Mouse (Mus musculus) intestine, embryonic 14.5 days (tissue): ENCODE measurements around the gene Srr. TPM values are rescaled to one million over a fixed set of nuclear protein-coding genes. Genes with fewer than 3 reads are reported as not detected.

ENCODE experiments used
- ATAC-seq: fragments of 200-750 bp; cut with Nextera tagmentation; replicated peaks from 2 replicates; pipeline ENCODE4 v1.8.0; 2017; ENCODE audit warnings: low read depth, moderate number of reproducible peaks, moderate TSS enrichment, moderate library complexity; ENCODE audit not compliant: low FRiP score, low TSS enrichment
- DNase-seq: peaks from one replicate; pipeline ENCODE4 v3.0.0-alpha.2; 2018; ENCODE audit warnings: low spot score
- H3K27ac ChIP-seq: fragments of 300-500 bp; sonication (generic); 2 replicates; pipeline ENCODE4 v1.5.1; 2014; ENCODE audit warnings: low read depth, mild to moderate bottlenecking, control low read depth
- H3K27me3 ChIP-seq: fragments of 300-500 bp; sonication (generic); replicated peaks from 2 replicates; pipeline ENCODE4 v1.6.1; 2014; ENCODE audit warnings: low read length, control low read depth; ENCODE audit not compliant: control insufficient read depth, insufficient read depth
- H3K36me3 ChIP-seq: fragments of 300-500 bp; sonication (generic); 2 replicates; pipeline ENCODE4 v1.6.1; 2014; ENCODE audit warnings: low read length, control low read depth; ENCODE audit not compliant: control insufficient read depth, insufficient read depth
- H3K4me1 ChIP-seq: fragments of 300-500 bp; sonication (generic); replicated peaks from 2 replicates; pipeline ENCODE4 v1.6.1; 2014; ENCODE audit warnings: low read length, control low read depth, mixed read lengths; ENCODE audit not compliant: control insufficient read depth, insufficient read depth
- H3K4me2 ChIP-seq: fragments of 300-500 bp; sonication (generic); 2 replicates; pipeline ENCODE4 v1.6.1; 2014; ENCODE audit warnings: low read length
- H3K4me3 ChIP-seq: fragments of 300-500 bp; sonication (generic); 2 replicates; pipeline ENCODE4 v1.5.1; 2014; ENCODE audit warnings: low read depth, low read length, control low read depth, mixed read lengths
- H3K9ac ChIP-seq: fragments of 300-500 bp; sonication (generic); 2 replicates; pipeline ENCODE4 v1.6.1; 2014; ENCODE audit warnings: mild to moderate bottlenecking, low read length
- H3K9me3 ChIP-seq: fragments of 300-500 bp; sonication (generic); 2 replicates; pipeline ENCODE4 v1.6.1; 2016; ENCODE audit warnings: low read length, control low read depth; ENCODE audit not compliant: control insufficient read depth
- WGBS: fragments of 180-500 bp; shearing (Covaris S2); extraction: QIAGEN DNeasy Blood & Tissue Kit; methylation state at CpG from one replicate; pipeline ENCODE4 v1.1.7; 2014; 5-methylcytosine and 5-hydroxymethylcytosine counted together
- polyA plus RNA-seq: library from polyadenylated mRNA; unstranded; fragments of >200 nt; fragmentation: Nextera tagmentation; extraction: Ambion mirVana; gene quantifications from 2 replicates; pipeline ENCODE4 v1.2.1, GENCODE M21; 2014

Srr gene
- polyA plus RNA-seq, result 17.2 and 19.6 TPM in 2 replicates

DNA sequence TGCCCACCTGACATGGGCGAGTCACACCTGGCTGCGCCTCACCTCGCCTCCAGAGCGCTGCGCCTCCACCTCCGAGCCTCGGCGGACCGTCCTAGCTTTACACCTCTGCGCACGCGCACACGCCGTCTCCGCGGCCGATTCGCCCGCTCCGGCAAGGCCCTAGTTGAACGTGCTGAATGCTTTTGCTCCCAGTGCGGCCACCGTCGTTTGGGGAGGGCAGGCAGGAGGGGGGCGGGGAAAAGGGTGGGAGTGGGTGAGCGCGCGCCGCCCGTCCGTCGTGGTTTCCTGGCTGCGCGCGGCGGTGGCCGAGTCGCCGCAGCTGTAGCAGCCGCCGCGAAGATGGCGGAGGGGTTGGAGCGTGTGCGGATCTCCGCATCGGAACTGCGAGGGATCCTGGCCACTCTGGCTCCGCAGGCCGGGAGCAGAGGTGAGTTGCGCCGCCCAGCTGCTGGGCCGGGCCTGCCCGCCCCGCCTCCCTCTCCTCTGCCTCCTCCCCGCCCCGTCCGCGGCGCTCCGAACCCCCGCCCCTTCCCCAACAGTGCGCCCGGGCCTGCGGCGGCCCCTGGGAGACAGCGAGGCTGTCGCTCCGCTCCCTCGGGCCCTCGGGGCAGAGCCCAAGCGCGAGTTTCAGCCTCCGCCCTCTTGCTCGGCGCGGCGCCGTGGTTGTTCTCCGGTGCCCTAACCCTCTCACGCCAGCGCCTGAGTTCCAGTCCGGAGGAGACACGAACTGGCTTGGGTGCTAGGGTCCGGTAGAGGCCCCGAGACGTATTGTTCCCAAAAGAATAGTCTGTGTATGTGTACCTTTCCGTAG is at the start of gene Srr, which contains the start of gene Smg6:
Gene Srr, minus strand, starts transcription at position 372 of the 811 bp plus-strand sequence.
Gene Smg6, plus strand, starts transcription at position 247 of the 811 bp plus-strand sequence.
- Histone ChIP-seq H3K27ac (peak within 1 kb of the TSS; percentile 97), H3K4me3 (peak within 1 kb of the TSS; percentile 98), H3K27me3 (no peaks in the 10 kb centered on the region), H3K36me3 (peaks cover 13% of the 10 kb centered on the region), H3K4me1 (peaks cover 16% of the 10 kb centered on the region), H3K9ac (peak within 1 kb of the TSS; percentile 94), H3K4me2 (peak within 1 kb of the TSS; percentile 63), H3K9me3 (no peaks in the 10 kb centered on the region)
- DNase-seq (peak; percentile 97), ATAC-seq (peak; percentile 97)
- under 1% methylated on average over 82 of the region's 88 CpGs for WGBS

DNA sequence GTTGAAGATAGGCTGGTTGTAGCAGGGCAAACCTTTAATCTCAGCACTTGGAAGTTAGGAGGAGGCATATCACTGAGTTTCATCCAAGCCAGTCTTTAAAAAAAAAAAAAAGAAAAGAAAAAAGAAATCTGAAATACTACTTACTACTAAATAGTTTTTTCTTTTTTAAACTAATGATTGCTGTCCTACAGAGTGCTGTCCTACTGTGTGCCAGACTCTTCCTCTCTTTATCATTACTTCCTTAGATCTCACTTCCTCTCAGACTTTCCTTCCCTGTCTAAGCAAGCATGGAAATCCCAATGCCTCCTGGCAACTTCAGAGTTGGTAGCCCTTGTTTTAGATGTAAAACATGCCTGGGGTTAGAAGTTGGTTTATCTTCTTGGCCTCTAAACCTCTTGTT is 48.9 kb upstream of the Srr start:
- Histone ChIP-seq H3K9me3 (no peaks in the 10 kb centered on the region), H3K4me3 (no peak overlapping the region), H3K36me3 (peaks cover 8% of the 10 kb centered on the region; the same call in 1 of the 2 replicates), H3K4me2 (no peak overlapping the region), H3K27ac (no peak overlapping the region), H3K4me1 (no peaks in the 10 kb centered on the region), H3K9ac (no peak overlapping the region), H3K27me3 (no peaks in the 10 kb centered on the region)
- ATAC-seq, result no peak
- DNase-seq, result no peak

DNA sequence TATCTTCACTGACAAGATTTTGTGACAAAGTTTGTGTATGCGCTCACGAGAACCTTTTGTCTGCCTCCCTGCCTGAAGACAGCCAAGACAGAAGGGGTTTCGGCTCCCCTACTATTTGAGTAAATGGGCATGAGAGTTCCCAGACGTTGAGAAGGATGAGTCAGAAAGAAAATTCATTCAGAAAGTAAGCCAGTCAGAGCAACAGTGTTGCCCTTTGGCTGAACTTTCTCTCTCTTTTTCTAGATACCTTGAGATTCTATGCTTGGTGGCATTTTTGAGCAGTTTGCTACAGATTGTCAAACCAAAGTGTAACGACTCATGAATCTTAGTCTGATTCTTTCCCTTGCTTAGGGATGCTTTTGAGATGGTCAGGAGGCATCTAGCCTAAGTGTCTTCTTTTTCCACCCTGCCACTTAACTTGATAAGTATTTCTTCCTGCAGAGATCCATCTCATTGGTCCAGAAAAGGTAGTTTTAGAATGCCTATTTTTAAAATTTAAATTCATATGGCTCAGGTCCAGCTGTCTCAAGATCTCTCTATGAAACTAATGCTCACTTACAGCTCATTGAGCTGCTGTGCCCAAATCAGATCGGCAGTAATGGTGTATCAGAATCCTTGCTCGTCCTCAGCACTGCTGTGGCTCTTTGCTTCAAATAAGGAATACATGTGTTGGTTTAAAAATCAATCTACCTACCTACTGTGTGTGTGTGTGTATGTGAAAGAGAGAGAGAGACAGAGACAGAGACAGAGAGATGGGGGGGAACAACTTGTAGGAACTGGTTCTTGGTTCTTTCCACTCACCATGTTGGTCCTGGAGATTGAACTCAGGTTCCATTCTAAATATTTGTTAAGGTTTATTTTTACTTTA is 47.8 kb upstream of the Srr start:
- DNase-seq (no peak), ATAC-seq (no peak)
- Histone ChIP-seq H3K27ac (no peak overlapping the region), H3K4me1 (no peaks in the 10 kb centered on the region), H3K4me3 (no peak overlapping the region), H3K27me3 (no peaks in the 10 kb centered on the region), H3K9me3 (no peaks in the 10 kb centered on the region), H3K9ac (no peak overlapping the region), H3K36me3 (peaks cover 8% of the 10 kb centered on the region; the same call in 1 of the 2 replicates), H3K4me2 (no peak overlapping the region)
- WGBS, result 79% methylated on average over 7 of the region's 7 CpGs

DNA sequence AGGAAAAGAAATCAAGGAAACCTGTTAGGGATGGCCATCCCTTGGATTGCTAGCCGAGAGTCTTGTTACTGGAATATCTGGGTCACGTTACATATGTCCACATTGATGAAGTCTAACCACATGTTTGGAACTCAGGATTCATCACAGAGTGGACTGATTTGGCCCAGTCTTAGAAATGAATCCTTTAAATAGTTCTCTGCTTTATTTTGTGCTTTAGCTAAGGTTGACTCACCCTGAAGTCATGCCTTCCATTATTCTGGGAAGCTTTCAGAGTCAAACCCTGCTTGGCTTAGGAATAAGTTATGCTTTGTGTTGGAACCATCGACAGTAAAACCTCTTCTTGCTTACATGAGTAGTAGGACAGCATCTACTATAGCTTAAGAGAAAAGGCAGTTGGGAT is 39.8 kb upstream of the Srr start:
- Histone ChIP-seq H3K9ac (no peak overlapping the region), H3K4me3 (no peak overlapping the region), H3K9me3 (no peaks in the 10 kb centered on the region), H3K27ac (no peak overlapping the region), H3K36me3 (no peaks in the 10 kb centered on the region; the same call in 1 of the 2 replicates), H3K4me1 (no peaks in the 10 kb centered on the region), H3K4me2 (no peak overlapping the region), H3K27me3 (no peaks in the 10 kb centered on the region)
- ATAC-seq (no peak), DNase-seq (no peak)
- WGBS, result 87% methylated on average over 3 of the region's 3 CpGs

DNA sequence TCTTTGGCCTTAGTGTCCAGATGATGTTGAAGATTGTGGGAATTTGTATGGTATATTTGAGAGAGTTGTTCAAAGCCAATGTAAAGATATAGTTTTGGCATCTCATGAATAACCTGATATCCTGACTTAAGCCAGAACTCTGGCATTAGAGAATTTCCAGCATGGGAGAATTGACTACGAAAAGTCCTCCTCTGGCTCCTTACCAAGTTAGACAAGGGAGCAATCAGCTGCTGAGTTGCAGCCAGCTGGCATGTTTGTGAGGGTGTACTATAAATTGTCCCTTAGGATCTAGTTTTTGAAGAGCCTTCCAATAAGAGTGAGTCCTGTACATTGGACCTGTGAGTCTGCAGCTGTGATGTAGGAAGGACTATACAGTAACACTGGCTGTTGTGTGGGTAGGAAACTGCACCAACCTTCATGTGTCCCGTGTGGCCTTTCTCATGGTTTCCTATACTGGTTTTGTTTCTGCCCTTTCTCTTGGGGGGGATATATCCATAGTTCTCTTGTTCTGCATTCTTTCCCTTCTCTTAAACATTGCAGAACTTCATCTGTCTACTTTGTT is 37.2 kb upstream of the Srr start:
- no peak overlapping the region for H3K4me2 ChIP-seq
- WGBS, result 73% methylated on average over 2 of the region's 2 CpGs
- H3K27me3 ChIP-seq, result no peaks in the 10 kb centered on the region
- ATAC-seq (no peak), DNase-seq (no peak)
- H3K27ac ChIP-seq, result no peak overlapping the region
- 0 out of 2 replicates have a peak, but pooled peaks cover 3% of the 10 kb centered on the region for H3K4me1 ChIP-seq
- no peak overlapping the region for H3K9ac ChIP-seq
- no peak overlapping the region for H3K4me3 ChIP-seq
- no peaks in the 10 kb centered on the region for H3K9me3 ChIP-seq
- no peaks in the 10 kb centered on the region; the same call in 1 of the 2 replicates for H3K36me3 ChIP-seq

DNA sequence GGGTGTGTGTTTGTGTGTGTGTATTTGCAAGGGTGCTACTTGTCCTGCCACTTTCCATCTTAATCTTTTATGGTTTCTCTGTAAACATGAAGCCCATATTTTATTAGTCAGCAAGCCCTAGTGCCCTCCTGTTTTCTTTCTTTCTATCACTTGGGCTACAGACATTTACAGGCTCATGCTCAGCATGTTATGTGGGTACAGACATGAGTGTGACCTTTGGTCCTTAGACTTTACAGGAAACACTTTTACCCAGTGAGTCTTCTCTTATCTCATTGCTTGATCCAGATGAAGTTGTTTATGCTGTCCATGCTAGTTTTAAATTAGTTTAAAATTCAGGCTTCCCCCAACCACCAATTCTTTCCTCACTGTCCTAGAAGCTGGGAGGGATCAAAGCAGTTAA is 36.2 kb upstream of the Srr start:
- H3K9ac ChIP-seq, result no peak overlapping the region
- H3K9me3 ChIP-seq, result no peaks in the 10 kb centered on the region
- H3K36me3 ChIP-seq, result peaks cover 6% of the 10 kb centered on the region
- no peak for ATAC-seq
- no peak overlapping the region for H3K4me2 ChIP-seq
- H3K4me1 ChIP-seq, result 0 out of 2 replicates have a peak, but pooled peaks cover 3% of the 10 kb centered on the region
- no peak for DNase-seq
- H3K27ac ChIP-seq, result no peak overlapping the region
- no peaks in the 10 kb centered on the region for H3K27me3 ChIP-seq
- no peak overlapping the region for H3K4me3 ChIP-seq

DNA sequence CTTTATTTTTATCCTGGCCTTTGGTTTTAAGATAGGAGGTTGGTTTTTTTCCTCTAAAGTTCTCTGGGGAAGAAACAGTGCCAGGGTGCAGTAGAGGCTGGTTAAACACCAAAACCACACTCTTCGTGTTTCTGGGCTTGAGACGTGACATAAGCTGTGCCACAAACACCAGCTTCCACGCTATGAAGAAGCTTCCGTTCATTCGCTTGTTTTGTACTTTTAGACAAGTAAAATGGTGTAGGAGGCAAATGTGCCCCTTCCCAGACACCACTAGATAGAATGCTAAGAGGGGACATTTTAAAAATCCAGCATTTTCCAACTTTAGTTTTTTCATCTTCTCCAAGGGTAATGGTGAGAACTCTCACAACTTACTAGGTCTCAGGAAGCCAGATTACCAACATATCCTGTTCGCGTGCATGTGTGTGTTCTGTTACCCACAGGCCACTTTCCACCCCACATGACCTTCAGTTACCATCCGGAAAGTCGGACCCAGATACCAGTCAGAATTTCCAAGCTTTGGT is 34.3 kb upstream of the Srr start:
- 92% methylated on average over 9 of the region's 9 CpGs for WGBS
- H3K9me3 ChIP-seq, result no peaks in the 10 kb centered on the region
- H3K4me1 ChIP-seq, result 0 out of 2 replicates have a peak, but pooled peaks cover 3% of the 10 kb centered on the region
- H3K4me3 ChIP-seq, result no peak overlapping the region
- H3K36me3 ChIP-seq, result peaks cover 10% of the 10 kb centered on the region
- DNase-seq (no peak), ATAC-seq (no peak)
- H3K4me2 ChIP-seq, result no peak overlapping the region
- H3K27ac ChIP-seq, result no peak overlapping the region
- no peak overlapping the region for H3K9ac ChIP-seq
- no peaks in the 10 kb centered on the region for H3K27me3 ChIP-seq

DNA sequence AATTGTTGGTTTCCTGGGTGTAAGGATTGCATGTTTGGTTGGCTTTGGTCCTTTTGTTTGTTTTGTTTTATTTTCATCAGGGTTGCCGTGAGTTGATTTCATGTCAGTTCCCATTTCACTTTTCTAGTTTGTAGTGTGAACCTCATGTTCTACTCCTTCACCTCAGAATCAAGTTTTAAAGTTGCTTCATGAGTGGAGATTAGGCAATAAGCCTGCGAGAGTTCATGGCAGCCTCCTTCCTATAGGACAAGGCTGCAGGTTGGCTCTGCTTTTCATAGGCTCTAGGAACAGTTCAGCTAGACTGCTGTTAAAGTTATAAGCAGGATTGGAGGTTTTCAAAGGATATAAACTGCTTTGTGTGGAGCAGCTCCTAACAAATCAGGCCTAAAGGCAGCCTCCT is 33.8 kb upstream of the Srr start:
- Histone ChIP-seq H3K27ac (no peak overlapping the region), H3K4me1 (0 out of 2 replicates have a peak, but pooled peaks cover 3% of the 10 kb centered on the region), H3K4me3 (no peak overlapping the region), H3K9ac (no peak overlapping the region), H3K36me3 (peaks cover 10% of the 10 kb centered on the region), H3K27me3 (no peaks in the 10 kb centered on the region), H3K4me2 (no peak overlapping the region), H3K9me3 (no peaks in the 10 kb centered on the region)
- DNase-seq (no peak), ATAC-seq (no peak)
- WGBS, result 73% methylated on average over 2 of the region's 2 CpGs
